Mouse (Mus musculus) lung, postnatal 14 days (tissue): ENCODE results near the gene Mknk1.

Source experiments
- DNase-seq: peaks from one replicate; pipeline ENCODE4 v3.0.0; 2021

The Mknk1 gene

DNA sequence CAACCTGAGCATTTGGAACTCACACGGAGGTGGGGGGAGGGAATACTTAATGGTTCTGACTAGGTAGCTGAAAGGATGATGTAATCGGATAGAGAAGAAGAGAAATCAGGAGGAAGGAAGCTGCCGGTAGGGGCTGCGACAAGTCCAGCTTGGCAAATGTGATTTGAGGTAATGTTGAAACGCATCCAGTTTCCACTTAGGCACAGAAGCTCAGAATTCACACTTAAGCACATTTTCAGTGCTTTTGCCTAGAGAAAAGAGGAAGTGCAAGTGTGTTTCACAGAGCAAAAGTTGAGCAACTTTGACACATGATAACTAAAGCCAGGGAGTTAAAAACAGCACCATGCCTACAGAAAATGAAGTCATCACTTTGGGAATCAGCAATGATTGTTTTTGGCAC is 8.4 kb downstream of the Mknk1 start:
- no peak for DNase-seq

DNA sequence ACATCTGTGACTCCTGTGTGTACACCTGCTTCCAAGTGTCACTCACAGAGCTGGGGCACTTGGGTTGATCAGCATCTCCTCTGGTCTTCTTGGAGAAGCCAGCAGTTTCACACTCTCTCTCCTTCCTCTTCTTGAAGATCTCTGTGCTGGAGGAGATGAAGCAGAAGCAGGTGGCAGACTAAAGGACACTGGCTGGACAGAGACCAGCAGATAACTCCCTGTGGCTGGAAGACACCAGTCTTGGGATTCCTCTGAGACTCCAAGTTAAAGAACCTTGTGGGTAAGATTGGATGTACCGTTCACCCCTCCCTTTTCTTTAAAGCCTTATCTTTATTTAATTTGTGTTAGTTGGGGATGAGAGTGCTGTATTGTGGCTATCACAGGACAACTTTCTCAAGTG is 9.1 kb downstream of the Mknk1 start:
- DNase-seq: no peak

DNA sequence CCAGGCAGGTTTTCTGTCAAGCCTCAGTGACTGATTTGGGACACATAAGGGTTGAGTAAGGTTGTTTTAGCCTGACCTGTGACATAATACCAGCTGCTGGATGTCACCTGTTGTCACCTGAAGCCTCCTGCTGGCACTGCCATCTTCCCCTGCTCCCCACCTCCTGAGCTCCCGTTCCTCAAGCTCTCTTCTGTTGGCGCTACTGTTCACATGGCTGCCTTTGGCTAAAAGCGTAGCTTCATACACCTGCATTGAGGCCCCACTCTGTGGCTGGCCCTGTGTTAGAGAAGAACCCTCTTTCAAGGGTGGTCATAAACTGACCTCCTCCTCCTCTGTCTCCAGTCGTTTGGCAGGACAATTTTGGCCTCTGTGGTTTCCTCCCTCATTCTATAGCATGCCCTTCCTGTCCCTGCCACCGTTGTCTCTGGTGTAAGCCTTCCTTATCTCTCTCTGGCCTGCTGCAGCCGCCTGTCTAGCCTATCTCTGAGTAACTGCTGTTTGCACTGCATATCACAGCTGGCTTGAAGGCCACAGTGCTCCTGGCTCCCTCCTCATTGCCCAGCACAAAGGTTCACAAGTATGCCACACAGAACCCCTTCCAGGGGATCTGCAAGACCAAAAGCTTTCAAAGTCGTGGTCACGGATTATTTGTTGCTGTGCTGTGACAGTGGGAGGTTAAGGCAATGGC is 10.1 kb downstream of the Mknk1 start:
- no peak for DNase-seq

DNA sequence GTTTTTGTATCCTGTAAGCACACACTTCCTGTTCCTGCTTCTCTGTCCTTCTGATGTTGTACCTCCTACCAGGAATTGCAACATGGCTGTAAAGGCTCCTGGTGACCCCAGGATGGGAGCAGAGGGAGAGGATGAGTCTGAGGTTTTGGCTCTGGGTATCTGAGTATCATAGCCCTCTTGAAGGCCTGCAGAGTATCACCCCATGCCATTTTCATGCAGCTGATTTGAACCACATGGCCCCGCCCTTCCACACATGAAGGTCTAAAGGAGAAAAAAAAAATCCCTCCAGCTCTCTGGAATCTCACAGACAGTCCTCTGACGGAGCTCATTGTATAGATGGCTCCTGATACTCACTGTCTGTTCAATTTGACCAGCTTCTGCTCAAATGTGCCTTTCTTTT is 11.1 kb downstream of the Mknk1 start:
- no peak for DNase-seq

DNA sequence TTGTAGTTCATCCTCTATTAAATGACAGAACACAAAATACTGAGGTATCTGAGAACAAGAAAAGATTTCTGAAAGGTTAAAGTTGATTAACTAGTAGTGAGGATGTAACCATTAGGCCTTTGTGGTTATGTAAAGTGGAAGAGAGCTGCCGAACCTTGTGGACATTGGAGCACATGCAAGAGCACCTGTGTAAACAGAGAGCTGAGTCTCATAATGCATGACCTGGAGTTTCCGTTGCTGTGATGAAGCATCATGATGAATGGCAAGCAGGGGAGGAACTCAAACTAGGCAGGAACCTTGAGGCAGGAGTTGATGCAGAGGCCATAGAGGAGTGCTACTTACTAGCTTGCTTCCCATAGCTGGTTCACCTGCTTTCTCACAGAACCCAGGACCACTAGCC is 11.6 kb downstream of the Mknk1 start:
- DNase-seq: no peak

DNA sequence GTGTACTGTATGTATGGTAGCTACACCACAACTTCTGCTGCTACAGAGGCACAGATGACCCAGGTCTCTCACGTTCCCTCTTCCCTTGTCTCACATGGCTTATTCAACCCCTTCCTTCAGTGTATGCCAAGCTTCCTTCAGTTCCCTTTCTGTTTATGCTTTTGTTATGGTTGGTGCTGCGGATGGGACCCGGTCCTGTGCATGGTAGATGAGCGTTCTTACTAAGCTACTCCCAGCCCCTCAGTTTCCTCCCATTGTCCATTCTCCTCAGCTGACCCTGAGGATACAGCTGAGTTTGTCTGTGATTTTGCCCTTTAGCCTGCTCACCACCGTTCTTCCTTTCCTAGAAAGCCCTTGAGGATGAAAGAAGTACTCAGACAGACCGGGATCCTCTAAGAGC is 12.6 kb downstream of the Mknk1 start:
- peak; percentile 39 for DNase-seq

DNA sequence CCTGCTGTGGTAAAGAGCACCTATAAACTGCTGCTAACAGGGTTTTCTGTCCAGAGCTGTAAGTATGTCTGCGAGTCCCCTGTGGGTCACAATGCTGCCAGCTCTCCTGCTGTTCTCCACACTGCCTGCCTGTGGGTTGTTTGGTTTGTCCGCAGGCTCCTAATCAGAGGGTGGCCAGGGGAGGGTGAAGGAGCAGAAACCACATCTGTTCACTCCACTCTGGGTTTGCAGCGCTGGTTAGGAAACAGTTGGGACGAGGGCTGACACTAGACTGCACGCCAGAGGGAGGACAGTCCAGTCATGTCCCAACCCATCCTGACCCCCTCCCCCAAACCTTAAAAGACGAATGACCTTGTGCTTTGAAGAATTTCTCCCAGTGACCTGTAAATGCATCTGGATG is 16.1 kb downstream of the Mknk1 start:
- no peak for DNase-seq

DNA sequence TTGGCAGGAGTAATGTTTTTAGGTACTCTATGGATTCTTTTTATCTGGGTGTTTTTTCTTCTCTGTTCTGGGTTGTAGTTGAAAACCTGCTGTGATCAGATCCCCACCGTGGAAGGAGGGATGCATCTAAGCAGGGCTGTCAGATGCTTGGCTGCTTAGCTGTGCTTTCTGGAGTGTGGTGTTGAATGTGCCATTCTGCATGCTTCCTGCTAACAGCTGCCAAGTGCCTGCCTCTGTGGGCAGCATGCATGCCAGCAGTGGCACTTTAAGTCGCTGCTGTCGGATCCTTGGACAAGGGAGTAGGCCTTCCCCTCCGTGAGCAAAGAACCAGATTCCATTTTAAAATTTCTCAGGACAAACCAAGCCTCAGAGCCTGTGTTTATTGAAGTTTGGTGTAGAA is 16.6 kb downstream of the Mknk1 start:
- DNase-seq: no peak

DNA sequence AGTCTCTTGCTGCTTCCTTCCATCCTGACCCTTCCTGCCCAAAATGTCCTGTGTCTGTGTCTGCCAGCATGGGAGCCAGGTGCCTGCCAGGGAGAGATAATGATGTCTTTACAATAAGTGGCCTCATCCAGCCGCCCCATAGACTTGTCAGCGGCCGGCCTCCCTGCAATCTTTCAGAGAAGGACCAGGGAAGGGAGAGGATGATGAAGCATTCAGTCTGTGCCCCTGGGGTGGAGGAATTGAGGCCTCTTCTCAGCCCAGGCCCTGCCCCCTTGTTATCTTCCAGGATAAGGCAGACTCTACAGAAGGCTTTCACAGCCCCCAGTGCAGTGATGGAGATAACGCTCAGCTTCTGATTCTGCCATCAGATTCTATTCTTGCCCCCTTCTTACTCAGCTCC is 17.3 kb downstream of the Mknk1 start:
- no peak for DNase-seq

DNA sequence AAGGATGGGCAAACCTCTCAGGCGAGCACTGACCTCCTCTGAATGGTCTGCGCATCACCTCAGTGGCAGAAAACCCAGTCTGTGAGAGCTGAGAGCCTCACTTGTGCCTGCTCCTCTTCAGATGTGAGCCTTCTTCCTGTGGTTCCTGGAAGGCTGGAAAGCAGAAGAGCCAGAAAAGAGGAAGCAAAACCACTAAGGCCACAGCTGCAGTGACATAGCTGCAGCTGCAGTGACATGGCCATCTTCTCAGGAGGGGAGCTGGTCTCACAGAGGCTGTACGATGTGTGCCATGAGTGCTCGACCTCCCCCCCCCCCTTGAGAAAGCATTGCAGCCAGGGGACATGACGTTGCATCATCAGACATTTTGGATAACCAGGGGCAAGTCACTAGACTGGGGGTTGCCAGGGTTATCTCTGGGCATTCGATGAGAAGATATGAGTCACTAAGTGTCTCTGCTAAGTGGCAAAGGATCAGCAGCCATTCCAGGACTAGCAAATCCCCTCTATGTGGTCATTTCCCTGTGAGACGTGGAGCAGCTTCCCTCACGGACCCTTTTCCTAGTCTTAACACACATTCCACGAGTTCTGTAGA is 18.4 kb downstream of the Mknk1 start:
- DNase-seq: no peak

DNA sequence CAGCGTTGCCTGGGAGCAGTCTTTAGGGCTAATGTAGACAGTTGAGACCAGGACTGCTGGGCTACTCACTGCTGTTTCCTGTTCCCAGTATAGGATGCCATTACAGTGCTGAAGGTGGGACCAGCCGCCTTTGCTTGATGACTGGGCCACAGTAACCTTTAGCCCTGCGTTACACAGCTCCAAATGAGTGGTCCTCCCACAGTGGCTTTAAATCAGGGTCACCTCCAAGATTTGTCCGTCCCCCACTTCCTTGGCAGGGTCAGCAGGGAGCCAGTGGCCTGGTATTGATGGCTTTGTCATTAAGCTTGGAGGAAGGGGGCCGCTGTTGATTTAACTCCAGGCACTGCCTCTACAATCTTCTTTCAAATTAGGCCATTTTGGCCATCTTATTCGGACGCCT is 24.4 kb downstream of the Mknk1 start:
- DNase-seq: no peak

DNA sequence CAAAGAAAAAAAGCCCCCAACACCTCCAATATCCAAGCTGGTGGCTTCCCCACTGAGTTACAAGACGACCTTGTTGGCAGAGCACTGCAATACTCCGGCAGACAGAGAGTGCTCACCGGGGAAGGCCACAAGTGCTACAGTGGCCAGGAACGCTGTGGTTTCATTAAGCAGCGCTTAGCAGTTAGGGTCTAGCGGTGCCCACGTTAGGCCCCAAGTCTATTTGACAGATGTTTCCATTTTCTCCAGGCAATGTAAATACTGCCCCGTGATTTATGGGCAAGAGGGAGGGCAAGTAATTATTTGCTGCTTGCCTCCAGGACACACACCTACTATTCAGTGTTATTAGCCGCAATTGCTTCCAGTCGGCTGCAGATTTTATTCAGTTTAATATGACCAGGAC is 24.9 kb downstream of the Mknk1 start:
- no peak for DNase-seq

DNA sequence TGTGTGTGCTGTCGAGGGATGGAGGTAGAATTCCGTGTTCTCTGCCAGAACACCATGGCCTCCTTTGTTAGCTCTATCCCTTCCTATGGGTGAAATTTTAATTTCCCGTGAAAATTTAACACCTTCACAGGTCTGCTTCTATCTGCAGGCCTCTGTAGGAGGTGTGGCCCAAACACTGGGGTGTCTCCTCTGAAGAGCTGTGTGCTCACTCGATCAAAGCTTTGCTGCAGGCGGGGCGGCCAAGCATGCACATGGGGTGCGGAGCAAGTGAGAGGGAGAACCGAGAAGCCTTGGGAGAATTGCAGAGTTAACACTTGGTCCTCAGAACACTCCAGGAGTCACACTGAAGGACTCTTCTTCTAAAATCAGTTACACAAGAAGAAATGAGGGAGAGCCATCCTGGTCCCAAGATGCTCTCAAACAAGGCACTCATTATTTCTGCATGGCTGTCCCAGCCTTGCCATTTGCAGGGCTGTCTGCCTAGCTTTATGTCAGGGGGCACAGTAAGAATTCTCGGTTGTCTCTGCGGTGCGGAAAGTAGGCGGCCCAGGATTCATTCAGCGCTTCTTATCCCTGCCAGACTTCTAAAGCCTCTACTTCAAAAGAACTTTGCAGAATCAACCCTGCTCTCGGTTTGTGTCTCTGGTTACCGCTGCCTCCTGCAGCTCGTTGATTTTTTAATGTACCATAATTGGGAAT is 30.7 kb downstream of the Mknk1 start:
- no peak for DNase-seq

DNA sequence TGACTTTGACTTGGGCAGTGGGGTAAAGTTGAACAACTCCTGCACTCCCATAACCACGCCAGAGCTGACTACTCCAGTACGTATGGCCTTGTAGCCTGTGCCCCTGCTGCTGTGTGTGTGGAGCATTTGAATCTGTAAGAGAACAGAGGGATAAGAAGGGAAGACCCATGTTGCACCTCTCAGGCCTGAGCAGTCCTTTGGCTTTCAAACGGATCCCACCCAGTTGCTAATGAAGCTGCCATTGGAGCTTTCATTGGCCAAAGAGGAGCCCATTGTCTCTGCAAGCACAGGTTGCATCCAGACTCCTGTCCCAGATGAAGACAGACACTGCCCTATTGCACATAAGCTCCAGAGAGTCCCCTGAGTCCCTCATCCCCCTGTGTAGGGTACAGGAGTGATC is 34.2 kb downstream of the Mknk1 start:
- DNase-seq: no peak

DNA sequence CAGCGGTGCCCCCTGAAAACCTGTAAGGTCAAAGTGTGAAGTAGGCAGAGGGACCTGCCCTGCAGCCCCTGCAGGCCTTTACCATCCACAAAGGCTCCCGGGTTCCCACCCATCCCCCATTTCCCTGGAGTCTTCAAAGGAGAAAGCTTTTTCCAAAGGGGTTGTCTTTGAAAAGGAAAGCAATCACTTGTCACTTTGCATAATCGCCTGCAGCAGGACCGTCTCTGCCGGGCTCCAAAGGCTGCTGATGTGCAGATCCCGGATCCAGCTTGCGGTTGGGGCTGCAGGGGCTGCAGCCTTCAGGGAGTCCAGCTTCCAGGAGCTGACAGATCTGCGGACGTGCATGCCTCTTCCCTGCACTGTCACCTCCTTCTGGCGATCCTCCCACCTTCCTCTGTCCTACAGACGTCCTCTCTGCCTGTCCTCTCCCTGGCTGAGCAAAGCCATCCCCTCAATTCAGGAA is 39.2 kb downstream of the Mknk1 start:
- DNase-seq: peak; percentile 19

DNA sequence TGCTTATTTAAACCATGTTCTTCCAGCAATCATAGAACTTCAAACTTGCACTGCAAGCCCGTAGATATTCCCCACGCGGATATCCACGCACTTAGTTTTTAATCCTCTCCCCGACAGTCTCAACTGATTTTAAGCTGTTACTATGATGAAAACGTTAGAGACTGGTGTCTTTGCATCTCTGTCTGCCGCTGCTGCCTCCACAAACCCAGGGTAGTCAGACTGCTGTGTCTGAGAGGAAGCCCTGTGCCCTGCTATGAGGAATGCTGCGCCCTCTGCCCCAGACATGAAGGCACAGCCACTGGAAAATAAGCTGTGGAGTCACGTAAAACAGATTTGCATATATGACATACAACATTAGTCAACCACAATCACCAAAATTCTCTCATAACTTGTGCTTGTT is 39.8 kb downstream of the Mknk1 start:
- no peak for DNase-seq

DNA sequence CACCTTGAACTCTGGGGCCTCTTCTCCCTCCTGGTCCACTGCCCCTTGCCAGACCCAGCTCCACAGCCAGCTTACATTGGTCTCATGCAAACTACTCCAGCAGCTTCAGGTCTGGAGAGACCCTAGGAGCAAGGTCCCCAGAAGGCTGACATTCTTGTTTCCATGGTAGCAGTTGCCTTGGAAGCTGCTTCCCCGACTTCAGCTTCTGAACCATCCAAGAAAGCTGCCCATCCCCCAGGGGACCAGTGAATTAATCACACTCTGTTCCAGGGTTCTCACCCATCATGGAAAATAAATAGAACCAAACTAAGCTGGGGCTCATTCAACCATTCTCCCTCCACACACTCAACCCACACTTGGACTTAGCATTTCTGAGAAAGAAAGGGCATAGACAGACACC is 42.2 kb downstream of the Mknk1 start:
- DNase-seq: no peak

DNA sequence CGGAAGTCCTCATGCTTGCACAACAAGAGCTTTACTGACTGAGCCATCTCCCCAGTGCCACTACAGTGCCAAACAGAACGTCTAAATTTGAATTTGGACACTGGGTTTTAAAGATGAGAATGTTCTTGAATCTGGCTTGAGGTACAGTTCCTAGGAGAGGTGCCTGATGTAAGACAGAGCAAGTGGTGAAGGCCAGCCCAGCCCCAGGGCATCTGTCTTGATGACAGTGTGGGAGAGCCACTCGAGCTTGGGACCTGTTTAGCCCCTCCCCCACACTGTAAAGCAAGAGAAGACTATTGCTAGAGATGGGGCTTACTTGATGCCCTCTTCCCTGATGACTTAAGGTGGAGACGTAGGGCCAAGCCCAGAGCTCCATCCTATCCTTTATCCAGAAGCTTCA is 43.2 kb downstream of the Mknk1 start:
- no peak for DNase-seq

DNA sequence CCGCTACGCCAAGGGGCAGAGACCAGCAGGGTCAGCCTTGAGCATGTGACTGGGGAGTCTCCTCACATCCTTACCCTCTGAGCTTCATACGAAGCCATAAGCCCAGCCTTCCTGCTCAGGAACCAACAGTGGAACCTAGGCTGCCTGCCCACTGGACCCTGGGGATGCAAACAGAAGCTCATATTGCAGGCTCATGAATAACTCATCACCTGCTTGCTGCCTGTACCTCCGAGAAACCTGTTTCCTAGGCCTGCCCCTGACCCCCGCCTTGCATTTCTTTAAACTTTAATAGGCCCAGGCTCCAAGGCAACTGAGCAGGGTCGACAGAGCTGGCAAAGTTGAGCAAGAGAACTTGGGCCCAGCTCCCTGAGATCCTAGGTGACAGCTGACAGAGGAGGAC is 45.0 kb downstream of the Mknk1 start, which contains the start of gene Kncn:
Gene Kncn, plus strand, starts transcription at position 379 of the 400 bp plus-strand sequence.
- no peak for DNase-seq

DNA sequence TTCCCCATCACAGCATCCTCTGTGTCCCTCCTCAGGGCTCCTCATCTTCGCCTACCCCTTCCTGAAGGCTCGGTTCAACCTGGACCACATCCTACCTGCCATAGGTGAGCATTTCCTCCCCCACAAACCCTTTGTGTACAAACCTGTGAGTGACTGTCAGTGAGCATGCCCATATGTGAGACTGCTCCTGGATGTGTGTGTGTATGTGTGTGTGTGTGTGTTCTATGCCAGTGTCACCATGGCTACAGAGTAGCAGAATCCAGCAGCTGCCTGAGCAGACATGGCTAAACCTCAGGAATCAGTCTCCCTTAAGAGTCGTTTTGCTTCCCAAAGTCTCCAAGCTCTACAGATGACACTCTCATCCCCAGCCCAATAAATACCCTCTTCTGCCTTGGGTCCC is 46.8 kb downstream of the Mknk1 start:
- no peak for DNase-seq

DNA sequence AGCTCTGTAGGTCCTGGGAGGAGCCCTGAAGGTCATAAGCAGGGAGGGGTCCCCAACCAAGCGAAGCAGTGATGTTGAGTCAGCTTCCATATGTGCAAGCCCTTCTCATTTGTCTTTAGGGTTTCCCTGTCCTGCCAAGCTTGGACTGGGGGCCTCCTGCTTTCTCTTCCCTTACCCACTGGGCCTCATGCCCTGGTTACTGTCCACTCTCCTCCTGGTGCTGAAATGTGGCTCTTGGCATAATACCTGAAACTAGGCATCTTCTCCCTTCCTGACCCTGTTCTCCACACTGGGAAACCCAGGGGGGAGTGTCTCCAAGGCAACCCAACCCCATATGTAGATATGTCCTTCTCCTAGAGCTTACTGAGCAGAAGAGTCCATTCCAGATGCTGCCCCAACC is 47.9 kb downstream of the Mknk1 start:
- no peak for DNase-seq

DNA sequence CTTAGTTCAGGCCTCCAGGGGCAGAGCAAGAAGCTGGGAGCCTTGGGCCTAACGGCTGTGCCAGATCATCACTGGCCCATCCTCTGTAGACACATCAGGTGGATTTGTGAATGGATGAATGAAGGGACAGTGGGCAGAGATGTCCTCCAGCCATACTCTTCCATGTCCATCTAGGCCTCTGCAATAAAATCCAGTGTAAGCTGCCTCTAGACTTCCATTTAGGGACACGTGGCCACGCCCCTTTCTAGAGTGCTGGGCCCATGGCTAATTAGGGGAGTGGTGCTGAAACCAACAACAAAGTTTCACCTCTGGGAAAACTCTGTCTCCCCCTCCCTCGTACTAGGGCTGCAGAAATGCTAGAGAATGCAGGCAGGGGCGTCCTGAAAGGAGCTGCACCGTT is 51.1 kb downstream of the Mknk1 start:
- DNase-seq: no peak

DNA sequence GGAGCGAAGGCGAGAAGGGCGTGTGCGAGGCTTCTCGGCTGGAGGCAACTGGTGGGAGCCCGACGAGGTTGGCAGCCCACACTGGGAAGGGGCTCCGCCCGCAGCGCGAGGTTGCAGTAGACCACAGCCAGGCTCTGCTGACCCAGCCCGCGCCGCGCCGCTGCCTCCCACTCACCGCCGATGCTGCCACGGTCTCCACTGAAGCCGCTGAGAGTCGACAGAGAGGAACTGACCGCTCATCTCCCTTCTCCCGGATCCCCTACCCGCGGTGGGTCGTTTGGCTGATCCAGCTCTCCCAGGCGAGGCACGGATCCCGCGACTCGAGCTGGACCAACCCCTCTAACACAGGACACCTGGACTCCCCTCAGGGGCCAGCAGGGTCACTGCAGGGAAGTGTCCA is 51.6 kb downstream of the Mknk1 start, which contains the start of gene 6430628N08Rik:
Gene 6430628N08Rik, plus strand, starts transcription at position 113 of the 400 bp plus-strand sequence.
- no peak for DNase-seq

DNA sequence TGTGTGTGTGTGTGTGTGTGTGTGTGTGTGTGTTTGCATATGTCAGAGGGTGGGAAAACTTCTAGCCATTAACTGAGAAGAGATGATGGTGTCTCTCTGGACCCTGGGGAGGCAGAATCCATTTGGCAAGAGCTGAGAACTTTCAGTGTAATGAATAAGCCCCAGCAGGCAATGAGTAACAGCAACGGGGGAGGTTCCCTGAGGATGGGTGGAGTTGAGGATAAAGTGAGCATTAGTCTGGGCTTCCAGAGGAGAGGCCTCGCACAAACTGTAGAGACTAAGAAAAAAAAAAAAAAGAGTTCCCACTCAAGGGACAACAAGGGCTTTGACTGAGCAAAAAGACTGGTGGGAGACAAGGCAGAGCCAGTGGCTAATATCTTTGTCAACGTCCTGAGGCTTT is 55.3 kb downstream of the Mknk1 start:
- DNase-seq: no peak
